Mouse (Mus musculus) CH12.LX (cell line): Measurements from ENCODE around the gene Nf1. TPM values are rescaled to one million over a fixed set of nuclear protein-coding genes. Genes with fewer than 3 reads are reported as not detected.

Experiments
- DNase-seq: peaks from one replicate; pipeline ENCODE4 v3.0.0-alpha.2; 2013; ENCODE audit errors: extremely low read depth
- H3K27ac ChIP-seq: 2 replicates; pipeline ENCODE4 v1.5.1; 2012; ENCODE audit warnings: low read depth, mild to moderate bottlenecking, control low read depth, moderate library complexity; ENCODE audit not compliant: insufficient read depth
- H3K27me3 ChIP-seq: replicated peaks from 2 replicates; pipeline ENCODE3; 2012; ENCODE audit warnings: inconsistent platforms
- H3K36me3 ChIP-seq, 2 experiments: replicated peaks in 1 of 2; 2 replicates each; pipeline versions ENCODE3 to v1.6.1; 2012; ENCODE audit warnings: inconsistent platforms in 1 of 2, low read length in 1 of 2, mild to moderate bottlenecking in 1 of 2, mixed read lengths in 1 of 2, moderate library complexity in 1 of 2; ENCODE audit not compliant: control insufficient read depth in 1 of 2, insufficient read depth in 1 of 2
- H3K4me1 ChIP-seq, 2 experiments: 2 replicates each; pipeline ENCODE4 v1.6.1; 2012; ENCODE audit warnings: inconsistent platforms in 1 of 2, moderate library complexity in 1 of 2; ENCODE audit not compliant: insufficient read depth in 2 of 2, control insufficient read depth in 1 of 2
- H3K4me2 ChIP-seq: 2 replicates; pipeline ENCODE4 v1.6.1; 2012; ENCODE audit warnings: low read depth, mild to moderate bottlenecking, control low read depth; ENCODE audit not compliant: poor library complexity, insufficient read depth, severe bottlenecking
- H3K4me3 ChIP-seq, 3 experiments: fragments of 150-350 bp in 1 of 3; sonication (generic) in 1 of 3; replicated peaks in 1 of 3; 2 replicates each; pipeline versions ENCODE3 to v1.5.1; 2011 to 2012; ENCODE audit warnings: low read depth in 2 of 3, low read length in 2 of 3, mild to moderate bottlenecking in 2 of 3, moderate library complexity in 2 of 3, control low read depth in 1 of 3, improper control_type of control experiment in 1 of 3, inconsistent platforms in 1 of 3, mixed read lengths in 1 of 3; ENCODE audit not compliant: poor library complexity in 1 of 3
- H3K79me2 ChIP-seq: replicated peaks from 2 replicates; pipeline ENCODE4 v1.6.1; 2012; ENCODE audit warnings: mild to moderate bottlenecking, moderate library complexity; ENCODE audit not compliant: control insufficient read depth, poor library complexity, insufficient read depth, severe bottlenecking; ENCODE audit errors: extremely low read depth
- H3K9ac ChIP-seq: 2 replicates; pipeline ENCODE4 v1.6.1; 2012; ENCODE audit warnings: low read depth, mild to moderate bottlenecking, control low read depth, moderate library complexity; ENCODE audit not compliant: insufficient read depth
- H3K9me3 ChIP-seq: replicated peaks from 2 replicates; pipeline ENCODE3; 2012; ENCODE audit warnings: low read length, inconsistent platforms, mixed read lengths
- CHD1 ChIP-seq: IDR thresholded peaks from 2 replicates; pipeline ENCODE4 v1.6.1; 2012; ENCODE audit warnings: low read depth, low read length, improper control_type of control experiment, inconsistent platforms
- CHD2 ChIP-seq: IDR thresholded peaks from 2 replicates; pipeline ENCODE4 v1.6.1; 2011; ENCODE audit warnings: low read length, improper control_type of control experiment
- ETS1 ChIP-seq: conservative IDR thresholded peaks from 2 replicates; pipeline ENCODE4 v1.6.1; 2012; ENCODE audit warnings: low read depth, mild to moderate bottlenecking, inconsistent platforms, low read length, improper control_type of control experiment, moderate library complexity
- HCFC1 ChIP-seq: IDR thresholded peaks from 2 replicates; pipeline ENCODE4 v1.6.1; 2012; ENCODE audit warnings: low read depth, mild to moderate bottlenecking, inconsistent platforms, low read length, improper control_type of control experiment
- IRF4 ChIP-seq: IDR thresholded peaks from 2 replicates; pipeline ENCODE4 v1.6.1; 2014; ENCODE audit warnings: low read depth, mild to moderate bottlenecking, inconsistent platforms, low read length, improper control_type of control experiment
- MAZ ChIP-seq: IDR thresholded peaks from 2 replicates; pipeline ENCODE4 v1.6.1; 2012; ENCODE audit warnings: low read depth, mild to moderate bottlenecking, inconsistent platforms, low read length, improper control_type of control experiment, moderate library complexity
- MEF2A ChIP-seq: IDR thresholded peaks from 2 replicates; pipeline ENCODE4 v1.6.1; 2014; ENCODE audit warnings: low read depth, mild to moderate bottlenecking, inconsistent platforms, low read length, improper control_type of control experiment, borderline replicate concordance
- MXI1 ChIP-seq: IDR thresholded peaks from 2 replicates; pipeline ENCODE4 v1.6.1; 2011; ENCODE audit warnings: mild to moderate bottlenecking, low read depth, low read length, improper control_type of control experiment
- MYC ChIP-seq: IDR thresholded peaks from 2 replicates; pipeline ENCODE4 v1.6.1; 2011; ENCODE audit warnings: low read depth, mild to moderate bottlenecking, improper control_type of control experiment, low read length
- POLR2AphosphoS2 ChIP-seq: IDR thresholded peaks from 2 replicates; pipeline ENCODE4 v1.6.1; 2011; ENCODE audit warnings: low read depth, low read length, improper control_type of control experiment
- RCOR1 ChIP-seq: conservative IDR thresholded peaks from 2 replicates; pipeline ENCODE4 v1.6.1; 2012; ENCODE audit warnings: low read depth, mild to moderate bottlenecking, inconsistent platforms, low read length, improper control_type of control experiment
- SIN3A ChIP-seq: IDR thresholded peaks from 2 replicates; pipeline ENCODE4 v1.6.1; 2012; ENCODE audit warnings: low read length, improper control_type of control experiment, inconsistent platforms
- TBP ChIP-seq: conservative IDR thresholded peaks from 2 replicates; pipeline ENCODE4 v1.6.1; 2011; ENCODE audit warnings: low read depth, low read length, improper control_type of control experiment
- UBTF ChIP-seq: IDR thresholded peaks from 2 replicates; pipeline ENCODE4 v1.6.1; 2012; ENCODE audit warnings: low read depth, mild to moderate bottlenecking, inconsistent platforms, low read length, improper control_type of control experiment, moderate library complexity
- USF1 ChIP-seq: IDR thresholded peaks from 2 replicates; pipeline ENCODE4 v1.6.1; 2014; ENCODE audit warnings: low read depth, mild to moderate bottlenecking, inconsistent platforms, low read length, improper control_type of control experiment
- USF2 ChIP-seq: conservative IDR thresholded peaks from 2 replicates; pipeline ENCODE4 v1.6.1; 2011; ENCODE audit warnings: low read depth, low read length, improper control_type of control experiment
- ZC3H11A ChIP-seq: IDR thresholded peaks from 2 replicates; pipeline ENCODE4 v1.6.1; 2012; ENCODE audit warnings: low read depth, mild to moderate bottlenecking, inconsistent platforms, low read length, improper control_type of control experiment
- ZKSCAN1 ChIP-seq: IDR thresholded peaks from 2 replicates; pipeline ENCODE4 v1.6.1; 2012; ENCODE audit warnings: low read depth, inconsistent platforms, low read length, improper control_type of control experiment, borderline replicate concordance
- ZMIZ1 ChIP-seq: IDR thresholded peaks from 2 replicates; pipeline ENCODE4 v1.6.1; 2012; ENCODE audit warnings: low read depth, mild to moderate bottlenecking, inconsistent platforms, low read length, improper control_type of control experiment
- dilution Hi-C: fragments of 300-500 bp; cut with MboI; formaldehyde crosslinking; loops from 2 replicates; pipeline ENCODE4 v1.14.3; 2020; ENCODE audit warnings: low sequenced_read_pairs; ENCODE audit not compliant: extremely low pct_unique_long_range_greater_than_20kb, extremely low pct_ligation_motif_present
- in situ Hi-C: fragments of 300-500 bp; cut with MboI; formaldehyde crosslinking; loops from 3 replicates; pipeline ENCODE4 v1.14.3; 2019; ENCODE audit warnings: low sequenced_read_pairs, low pct_ligation_motif_present, low pct_unique_long_range_greater_than_20kb, mixed read lengths
- polyA plus RNA-seq: library from polyadenylated mRNA; unstranded; fragments of >175 nt; gene quantifications from 2 replicates; pipeline ENCODE4 v1.2.1, GENCODE M21; 2012; ENCODE audit warnings: low read depth; ENCODE audit not compliant: insufficient read length
- total RNA-seq, 2 experiments: library from RNA; depleted of rRNA; stranded (reverse); fragments of 300-350 nt in 1 of 2; fragments of >200 nt in 1 of 2; gene quantifications; 2 replicates each; pipeline ENCODE4 v1.2.3; 2012 to 2014

Nf1 gene
- total and polyA plus RNA-seq, 3 experiments: 7.3 to 19.5 (median 12.4) TPM

GRCm38 (mm10) chr11:79523560-79524309, 184.2 kb downstream of the Nf1 start, which contains the start of gene Evi2b (continued):
- no peak for TF ChIP-seq UBTF
- no peak for TF ChIP-seq RCOR1
- TF ChIP-seq IRF4: peak; percentile 37; the same call in 1 of the 2 replicates
- TF ChIP-seq HCFC1: no peak
- 0 out of 2 replicates have a peak, but pooled peaks have one; percentile 35 for TF ChIP-seq ZMIZ1
- no peak for TF ChIP-seq USF1
- TF ChIP-seq ETS1: no peak
- no peak for TF ChIP-seq ZKSCAN1

DNA sequence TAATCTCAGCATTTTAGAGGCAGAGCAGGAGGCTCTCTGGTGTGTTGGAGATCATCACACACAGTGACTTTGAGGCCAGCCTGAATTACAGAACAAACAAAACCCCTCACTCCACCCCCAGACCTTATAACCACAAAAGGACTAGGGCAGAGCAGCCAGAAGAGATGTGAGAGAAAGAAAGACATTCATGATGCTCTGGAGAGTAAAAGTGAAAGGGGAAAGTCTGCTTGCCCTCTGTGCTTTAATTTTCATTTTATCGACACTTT, 184.8 kb downstream of the Nf1 start:
- Histone ChIP-seq H3K4me2 (peak overlapping the region; percentile 93), H3K79me2 (peaks cover 52% of the 10 kb centered on the region), H3K4me3 (peak overlapping the region; percentile 23 to 55 (median 45)), H3K9ac (peak overlapping the region; percentile 82), H3K36me3 (peaks cover 18 to 30% of the 10 kb centered on the region in 2 experiments), H3K4me1 (peaks cover 22 to 57% of the 10 kb centered on the region in 2 experiments), H3K27me3 (no peaks in the 10 kb centered on the region), H3K9me3 (no peaks in the 10 kb centered on the region), H3K27ac (peak overlapping the region; percentile 97)
- in situ Hi-C loops: no loop called here
- dilution Hi-C loops: no loop called here
- TF ChIP-seq TBP (no peak), MYC (no peak), USF1 (no peak), CHD2 (no peak), ZC3H11A (no peak), USF2 (no peak), MXI1 (no peak), ZKSCAN1 (no peak), POLR2AphosphoS2 (no peak)
- DNase-seq: peak; percentile 51

- no peaks in the 10 kb centered on the region for H3K9me3 ChIP-seq
- dilution Hi-C loops: no loop called here
- H3K4me2 ChIP-seq: no peak overlapping the region
- peaks cover 21 to 54% of the 10 kb centered on the region in 2 experiments for H3K4me1 ChIP-seq
- in situ Hi-C loops: no loop called here
- H3K79me2 ChIP-seq: peaks cover 42% of the 10 kb centered on the region
- no peak overlapping the region; the same call in 1 of the 2 replicates for H3K9ac ChIP-seq
- no peaks in the 10 kb centered on the region for H3K27me3 ChIP-seq
- no peak for DNase-seq
- H3K36me3 ChIP-seq: peaks cover 18 to 32% of the 10 kb centered on the region in 2 experiments
- TF ChIP-seq MYC (no peak), SIN3A (peak; percentile 62; the same call in 1 of the 2 replicates), POLR2AphosphoS2 (peak; percentile 82), ZC3H11A (no peak), CHD1 (peak; percentile 87; the same call in 1 of the 2 replicates), MEF2A (no peak), MAZ (no peak), USF1 (no peak)
- peak overlapping the region; percentile 93 for H3K27ac ChIP-seq
- no peak overlapping the region for H3K4me3 ChIP-seq
These were observed 187.1 kb downstream of the Nf1 start for GRCm38 (mm10) chr11:79526549-79526948.
